In the genomic region with DNA sequence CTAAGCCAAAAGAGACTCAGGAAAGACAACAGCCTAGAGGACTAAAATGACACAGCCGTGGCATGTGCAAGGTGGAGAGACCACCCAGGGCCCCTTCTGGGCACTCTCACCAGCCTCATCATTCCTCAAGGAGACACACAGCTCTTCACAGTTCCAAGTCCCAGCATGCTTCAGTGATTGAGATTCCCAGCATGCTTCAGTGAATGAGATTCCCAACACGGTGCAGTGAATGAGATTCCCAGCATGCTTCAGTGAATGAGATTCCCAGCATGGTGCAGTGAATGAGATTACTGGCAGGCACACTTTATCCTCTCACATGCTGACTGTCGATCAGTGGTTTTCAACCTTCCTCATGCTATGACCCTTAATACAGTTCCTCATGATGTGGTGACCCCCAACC, we compare ENCODE assay signal across 21 mouse cellular contexts. TPM values are rescaled to one million over a fixed set of nuclear protein-coding genes. Genes with fewer than 3 reads are reported as not detected.
DNase-seq lines count a peak whose midpoint lies in the region; ATAC-seq and TF ChIP-seq lines count a peak whose summit lies in the region.
"Had no signal": no experiment of that assay in that cellular context is flagged by ENCODE, and none has a peak within 500 bp of the region (broad histone marks: within the 10 kb centered on the region; RNA-seq: fewer than 3 reads in every experiment).

No protein-coding gene starts in this region.

- H3K4me3 ChIP-seq in midbrain, embryonic 11.5 days (ENCODE audit: low read depth, low read length) = no peak overlapping the region
- H3K4me3 ChIP-seq in midbrain, embryonic 10.5 days = no peak overlapping the region
- no peak overlapping the region for H3K4me3 ChIP-seq in forebrain, embryonic 14.5 days (ENCODE audit: low read depth, low read length)
- no peak overlapping the region for H3K4me3 ChIP-seq in hindbrain, postnatal 0 days (ENCODE audit: low read length)
- H3K4me3 ChIP-seq: heart, embryonic 15.5 days had no signal

- no peaks in the 10 kb centered on the region for H3K36me3 ChIP-seq in midbrain, embryonic 11.5 days (ENCODE audit: control insufficient read depth, insufficient read depth, low read length)
- H3K36me3 ChIP-seq in midbrain, embryonic 10.5 days = no peaks in the 10 kb centered on the region
- no peaks in the 10 kb centered on the region for H3K36me3 ChIP-seq in forebrain, embryonic 14.5 days (ENCODE audit: control insufficient read depth, insufficient read depth, low read length)
- no peaks in the 10 kb centered on the region for H3K36me3 ChIP-seq in hindbrain, postnatal 0 days (ENCODE audit: insufficient read depth, low read length)
- H3K36me3 ChIP-seq: heart, embryonic 15.5 days had no signal

- H3K4me2 ChIP-seq in midbrain, embryonic 11.5 days = no peak overlapping the region
- H3K4me2 ChIP-seq in forebrain, embryonic 14.5 days (ENCODE audit: low read length) = no peak overlapping the region
- no peak overlapping the region for H3K4me2 ChIP-seq in hindbrain, postnatal 0 days (ENCODE audit: low read depth, low read length)
- H3K4me2 ChIP-seq: heart, embryonic 15.5 days; lung, embryonic 14.5 days had no signal

- 42% methylated on average over 3 of the region's 3 CpGs for WGBS in midbrain, embryonic 11.5 days
- 47% methylated on average over 3 of the region's 3 CpGs for WGBS in midbrain, embryonic 10.5 days
- 24% methylated on average over 3 of the region's 3 CpGs for WGBS in forebrain, embryonic 14.5 days
- WGBS in hindbrain, postnatal 0 days = 6% methylated on average over 3 of the region's 3 CpGs

- H3K27me3 ChIP-seq in midbrain, embryonic 11.5 days (ENCODE audit: control insufficient read depth, insufficient read depth, low read length) = no peaks in the 10 kb centered on the region
- peaks cover 2% of the 10 kb centered on the region; the same call in 1 of the 2 replicates for H3K27me3 ChIP-seq in midbrain, embryonic 10.5 days (ENCODE audit: low read depth, poor library complexity, severe bottlenecking)
- no peaks in the 10 kb centered on the region for H3K27me3 ChIP-seq in forebrain, embryonic 14.5 days (replicated peaks; ENCODE audit: control insufficient read depth, insufficient read depth, low read length)
- no peaks in the 10 kb centered on the region for H3K27me3 ChIP-seq in hindbrain, postnatal 0 days (ENCODE audit: insufficient read depth, low read length)
- H3K27me3 ChIP-seq: CH12.LX; heart, embryonic 15.5 days; Patski had no signal

- peak; percentile 67 for ATAC-seq in midbrain, embryonic 11.5 days (ENCODE audit: low FRiP score)
- ATAC-seq in forebrain, embryonic 14.5 days = peak; percentile 52; the same call in 1 of the 2 replicates
- ATAC-seq in hindbrain, postnatal 0 days = peak; percentile 65
- ATAC-seq in CD4-positive, CD25-positive, alpha-beta regulatory T cell, adult 4 months = no peak
- ATAC-seq: Patski had no signal

- DNase-seq in midbrain, embryonic 11.5 days (ENCODE audit: low spot score, missing footprints) = no peak
- DNase-seq in midbrain, embryonic 10.5 days (ENCODE audit: low spot score) = no peak
- peak; percentile 63 for DNase-seq in forebrain, embryonic 14.5 days (ENCODE audit: low spot score)
- DNase-seq in hindbrain, postnatal 0 days (ENCODE audit: low spot score) = peak; percentile 71
- peak; percentile 39 for DNase-seq in retina, embryonic 14.5 days (ENCODE audit: low spot score)
- DNase-seq in adrenal gland, adult 18-20 months (ENCODE audit: low spot score in 2 of 2) = no peak
- no peak for DNase-seq in spleen, adult 12 weeks (ENCODE audit: low spot score)
- DNase-seq: adrenal gland, postnatal 14 days; cerebellum, adult 18-20 months; gastrocnemius, postnatal 25 days; kidney, postnatal 25 days; lung, embryonic 14.5 days; right cerebral cortex, postnatal 4 days had no signal

- peaks cover 2% of the 10 kb centered on the region; the same call in 1 of the 2 replicates for H3K4me1 ChIP-seq in midbrain, embryonic 11.5 days (ENCODE audit: control insufficient read depth, insufficient read depth, low read length)
- H3K4me1 ChIP-seq in midbrain, embryonic 10.5 days = peaks cover 11% of the 10 kb centered on the region
- H3K4me1 ChIP-seq in forebrain, embryonic 14.5 days (ENCODE audit: control insufficient read depth, insufficient read depth, low read length) = 0 out of 2 replicates have a peak, but pooled peaks cover 3% of the 10 kb centered on the region
- H3K4me1 ChIP-seq in hindbrain, postnatal 0 days (ENCODE audit: insufficient read depth, low read length) = peaks cover 11% of the 10 kb centered on the region; the same call in 1 of the 2 replicates

- no peaks in the 10 kb centered on the region for H3K9me3 ChIP-seq in midbrain, embryonic 11.5 days (ENCODE audit: control insufficient read depth, low read length)
- H3K9me3 ChIP-seq in midbrain, embryonic 10.5 days (replicated peaks) = no peaks in the 10 kb centered on the region
- no peaks in the 10 kb centered on the region for H3K9me3 ChIP-seq in forebrain, embryonic 14.5 days (replicated peaks; ENCODE audit: control insufficient read depth, low read length)
- no peaks in the 10 kb centered on the region for H3K9me3 ChIP-seq in hindbrain, postnatal 0 days (ENCODE audit: low read length)
- H3K9me3 ChIP-seq: heart, embryonic 15.5 days had no signal

- no peak for TF ChIP-seq CTCF in hindbrain, postnatal 0 days (IDR thresholded peaks at IDR 0.05; ENCODE audit: low read depth)

- H3K27ac ChIP-seq in midbrain, embryonic 11.5 days (ENCODE audit: low read depth, low read length) = no peak overlapping the region
- H3K27ac ChIP-seq in midbrain, embryonic 10.5 days (replicated peaks) = no peak overlapping the region
- no peak overlapping the region; the same call in 1 of the 2 replicates for H3K27ac ChIP-seq in forebrain, embryonic 14.5 days (ENCODE audit: low read depth, low read length)
- H3K27ac ChIP-seq in hindbrain, postnatal 0 days = peak overlapping the region; percentile 52; the same call in 1 of the 2 replicates
- H3K27ac ChIP-seq: heart, embryonic 15.5 days had no signal

- no peak overlapping the region for H3K9ac ChIP-seq in midbrain, embryonic 11.5 days (ENCODE audit: low read length)
- no peak overlapping the region for H3K9ac ChIP-seq in forebrain, embryonic 14.5 days (ENCODE audit: low read length)
- no peak overlapping the region for H3K9ac ChIP-seq in hindbrain, postnatal 0 days (replicated peaks; ENCODE audit: low read length)
- H3K9ac ChIP-seq: heart, embryonic 15.5 days; lung, embryonic 14.5 days had no signal

RNA-seq across cellular contexts. Expression of gene Gstm1, which starts 6.2 kb away (rescaled TPM):
- 30.5 and 33.8 TPM in 2 replicates for polyA plus RNA-seq in midbrain, embryonic 11.5 days (2014; fragmentation: Nextera tagmentation; extraction: Ambion mirVana)
- polyA plus RNA-seq in midbrain, embryonic 10.5 days (2016; fragmentation: Nextera tagmentation; extraction: Ambion mirVana) = 34.1 and 35.0 TPM in 2 replicates
- 50.5 and 65.0 TPM in 2 replicates for polyA plus RNA-seq in forebrain, embryonic 14.5 days (2014; fragmentation: Nextera tagmentation; extraction: Ambion mirVana)
- total RNA-seq in hindbrain, postnatal 0 days (2014; rRNA removed) = 161 and 174 TPM in 2 replicates
- 429 and 453 TPM in 2 replicates for polyA plus RNA-seq in hindbrain, postnatal 0 days (2015; fragmentation: Nextera tagmentation; extraction: Ambion mirVana)
- total RNA-seq in adrenal gland, adult 18-20 months (2021) = 100 to 1,000 TPM; 423 to 620 TPM
- polyA plus RNA-seq in CD4-positive, CD25-positive, alpha-beta regulatory T cell, adult 4 months (2017; shearing (Covaris generic)) = 1 to 10 TPM; 2.8 to 3.4 TPM

RNA-seq across cellular contexts. Expression of gene Gstm2, which starts 25.3 kb away (rescaled TPM):
- polyA plus RNA-seq in midbrain, embryonic 11.5 days (2014; fragmentation: Nextera tagmentation; extraction: Ambion mirVana) = 14.1 and 15.7 TPM in 2 replicates
- 11.6 and 12.6 TPM in 2 replicates for polyA plus RNA-seq in midbrain, embryonic 10.5 days (2016; fragmentation: Nextera tagmentation; extraction: Ambion mirVana)
- 5.5 and 6.0 TPM in 2 replicates for polyA plus RNA-seq in forebrain, embryonic 14.5 days (2014; fragmentation: Nextera tagmentation; extraction: Ambion mirVana)
- 5.3 and 6.1 TPM in 2 replicates for total RNA-seq in hindbrain, postnatal 0 days (2014; rRNA removed)
- 18.7 and 20.0 TPM in 2 replicates for polyA plus RNA-seq in hindbrain, postnatal 0 days (2015; fragmentation: Nextera tagmentation; extraction: Ambion mirVana)
- total RNA-seq in adrenal gland, adult 18-20 months (2021) = 100 to 1,000 TPM; 211 to 280 TPM
- polyA plus RNA-seq in CD4-positive, CD25-positive, alpha-beta regulatory T cell, adult 4 months (2017; shearing (Covaris generic)) = not detected
- total RNA-seq: neutrophil, adult 5-6 weeks had no signal

RNA-seq across cellular contexts. Expression of gene Gstm4, which starts 33.1 kb away (rescaled TPM):
- 15.2 and 15.8 TPM in 2 replicates for polyA plus RNA-seq in midbrain, embryonic 11.5 days (2014; fragmentation: Nextera tagmentation; extraction: Ambion mirVana)
- 12.4 and 14.1 TPM in 2 replicates for polyA plus RNA-seq in midbrain, embryonic 10.5 days (2016; fragmentation: Nextera tagmentation; extraction: Ambion mirVana)
- 15.3 and 17.6 TPM in 2 replicates for polyA plus RNA-seq in forebrain, embryonic 14.5 days (2014; fragmentation: Nextera tagmentation; extraction: Ambion mirVana)
- total RNA-seq in hindbrain, postnatal 0 days (2014; rRNA removed) = 6.7 and 6.9 TPM in 2 replicates
- polyA plus RNA-seq in hindbrain, postnatal 0 days (2015; fragmentation: Nextera tagmentation; extraction: Ambion mirVana) = 22.5 and 23.0 TPM in 2 replicates
- 10 to 100 TPM; 19.6 to 20.3 TPM for total RNA-seq in adrenal gland, adult 18-20 months (2021)
- 1 to 10 TPM; 4.4 to 5.7 TPM for polyA plus RNA-seq in CD4-positive, CD25-positive, alpha-beta regulatory T cell, adult 4 months (2017; shearing (Covaris generic))

RNA-seq across cellular contexts. Expression of gene Gstm3, which starts 42.5 kb away (rescaled TPM):
- not detected in 2 replicates for polyA plus RNA-seq in midbrain, embryonic 11.5 days (2014; fragmentation: Nextera tagmentation; extraction: Ambion mirVana)
- not detected in 2 replicates for polyA plus RNA-seq in midbrain, embryonic 10.5 days (2016; fragmentation: Nextera tagmentation; extraction: Ambion mirVana)
- polyA plus RNA-seq in forebrain, embryonic 14.5 days (2014; fragmentation: Nextera tagmentation; extraction: Ambion mirVana) = not detected in 2 replicates
- total RNA-seq in hindbrain, postnatal 0 days (2014; rRNA removed) = not detected in 2 replicates
- 0.15 TPM in 1 of 2 replicates, not detected in the other for polyA plus RNA-seq in hindbrain, postnatal 0 days (2015; fragmentation: Nextera tagmentation; extraction: Ambion mirVana)
- under 1 TPM in 1 of 2 experiments, not detected in 1; 0.33 TPM for total RNA-seq in adrenal gland, adult 18-20 months (2021)
- not detected for polyA plus RNA-seq in CD4-positive, CD25-positive, alpha-beta regulatory T cell, adult 4 months (2017; shearing (Covaris generic))
- total RNA-seq: CH12.LX; gastrocnemius, postnatal 25 days; megakaryocyte progenitor cell, adult 5-6 weeks; neutrophil, adult 5-6 weeks had no signal
- polyA plus RNA-seq: embryonic facial prominence, embryonic 11.5 days; heart, embryonic 15.5 days; limb, embryonic 14.5 days; Patski had no signal

Comparison
In these comparisons a context has a peak if more than half of its experiments do, and no peak if none do; other contexts are left out.
1. DNase-seq: peak in forebrain, embryonic 14.5 days (single experiment), hindbrain, postnatal 0 days (single experiment) and retina, embryonic 14.5 days (single experiment); none in midbrain, embryonic 11.5 days (single experiment), midbrain, embryonic 10.5 days (single experiment), adrenal gland, adult 18-20 months (0 of 2) and spleen, adult 12 weeks (single experiment).